Mouse (Mus musculus): Measurements from ENCODE around the gene Map3k12. TPM values are rescaled to one million over a fixed set of nuclear protein-coding genes. Genes with fewer than 3 reads are reported as not detected.

The Map3k12 gene
- polyA plus RNA-seq, 1 experiment from 2014 or later: 13.0 TPM

- ATAC-seq (ENCODE audit: low read depth): peak; percentile 91
- under 1% methylated on average over 19 of the region's 19 CpGs for WGBS
Measured at GRCm38 (mm10) chr15:102458904-102459317, 58.0 kb downstream of the Map3k12 start, which contains the start of gene Prr13. TSS of gene Prr13 (plus strand) at chr15:102459028.

GRCm38 (mm10) chr15:102458050-102458736 is 58.7 kb downstream of the Map3k12 start:
- DNase-seq (ENCODE audit: low spot score) (no peak), ATAC-seq (ENCODE audit: low read depth) (no peak)
- 68% methylated on average over 5 of the region's 5 CpGs for WGBS
- peak overlapping the region; percentile 39; the same call in 1 of the 2 replicates for H3K4me3 ChIP-seq (ENCODE audit: low read depth, low read length)
- no peaks in the 10 kb centered on the region for H3K4me1 ChIP-seq (ENCODE audit: control insufficient read depth, insufficient read depth, low read length)
- H3K4me2 ChIP-seq (ENCODE audit: low read depth, low read length): peak overlapping the region; percentile 49
- H3K27me3 ChIP-seq (replicated peaks; ENCODE audit: control insufficient read depth, insufficient read depth, low read length): no peaks in the 10 kb centered on the region
- 0 out of 2 replicates have a peak, but pooled peaks cover 1% of the 10 kb centered on the region for H3K36me3 ChIP-seq (ENCODE audit: control insufficient read depth, insufficient read depth, low read length)
- peak overlapping the region; percentile 51; the same call in 1 of the 2 replicates for H3K9ac ChIP-seq (ENCODE audit: low read depth, low read length)
- H3K9me3 ChIP-seq (ENCODE audit: control insufficient read depth, low read length): no peaks in the 10 kb centered on the region
- no peak overlapping the region for H3K27ac ChIP-seq (replicated peaks; ENCODE audit: low read depth, low read length)

More at GRCm38 (mm10) chr15:102458904-102459317, 58.0 kb downstream of the Map3k12 start, which contains the start of gene Prr13:
- H3K4me2 ChIP-seq (ENCODE audit: low read depth, low read length): peak within 1 kb of the TSS; percentile 49
- peak within 1 kb of the TSS; percentile 51 for H3K9ac ChIP-seq (ENCODE audit: low read depth, low read length)
- H3K27ac ChIP-seq (replicated peaks; ENCODE audit: low read depth, low read length): no peak within 1 kb of the TSS
- peak; percentile 98 for DNase-seq (ENCODE audit: low spot score)
- 0 out of 2 replicates have a peak, but pooled peaks cover 4% of the 10 kb centered on the region for H3K36me3 ChIP-seq (ENCODE audit: control insufficient read depth, insufficient read depth, low read length)
- H3K27me3 ChIP-seq (replicated peaks; ENCODE audit: control insufficient read depth, insufficient read depth, low read length): no peaks in the 10 kb centered on the region
- H3K4me1 ChIP-seq (ENCODE audit: control insufficient read depth, insufficient read depth, low read length): no peaks in the 10 kb centered on the region
- peak within 1 kb of the TSS; percentile 39 for H3K4me3 ChIP-seq (ENCODE audit: low read depth, low read length)
- no peaks in the 10 kb centered on the region for H3K9me3 ChIP-seq (ENCODE audit: control insufficient read depth, low read length)

GRCm38 (mm10) chr15:102455993-102456392 is 60.9 kb downstream of the Map3k12 start:
- Histone ChIP-seq H3K4me1 (ENCODE audit: control insufficient read depth, insufficient read depth, low read length) (no peaks in the 10 kb centered on the region), H3K9me3 (ENCODE audit: control insufficient read depth, low read length) (no peaks in the 10 kb centered on the region), H3K36me3 (ENCODE audit: control insufficient read depth, insufficient read depth, low read length) (no peaks in the 10 kb centered on the region), H3K27me3 (replicated peaks; ENCODE audit: control insufficient read depth, insufficient read depth, low read length) (no peaks in the 10 kb centered on the region), H3K27ac (replicated peaks; ENCODE audit: low read depth, low read length) (no peak overlapping the region), H3K4me3 (ENCODE audit: low read depth, low read length) (no peak overlapping the region), H3K9ac (ENCODE audit: low read depth, low read length) (no peak overlapping the region), H3K4me2 (ENCODE audit: low read depth, low read length) (no peak overlapping the region)
- ATAC-seq (ENCODE audit: low read depth): no peak
- peak; percentile 12 for DNase-seq (ENCODE audit: low spot score)
- WGBS: 36% methylated on average over 6 of the region's 6 CpGs

GRCm38 (mm10) chr15:102451666-102452430 is 65.0 kb downstream of the Map3k12 start:
- no peak for ATAC-seq (ENCODE audit: low read depth)
- no peaks in the 10 kb centered on the region for H3K4me1 ChIP-seq (ENCODE audit: control insufficient read depth, insufficient read depth, low read length)
- no peak overlapping the region for H3K4me2 ChIP-seq (ENCODE audit: low read depth, low read length)
- 76% methylated on average over 26 of the region's 26 CpGs for WGBS
- no peak overlapping the region for H3K27ac ChIP-seq (replicated peaks; ENCODE audit: low read depth, low read length)
- no peaks in the 10 kb centered on the region for H3K9me3 ChIP-seq (ENCODE audit: control insufficient read depth, low read length)
- H3K4me3 ChIP-seq (ENCODE audit: low read depth, low read length): no peak overlapping the region
- DNase-seq (ENCODE audit: low spot score): no peak
- no peaks in the 10 kb centered on the region for H3K27me3 ChIP-seq (replicated peaks; ENCODE audit: control insufficient read depth, insufficient read depth, low read length)
- no peak overlapping the region for H3K9ac ChIP-seq (ENCODE audit: low read depth, low read length)
- no peaks in the 10 kb centered on the region for H3K36me3 ChIP-seq (ENCODE audit: control insufficient read depth, insufficient read depth, low read length)

- no peak overlapping the region for H3K4me2 ChIP-seq (ENCODE audit: low read depth, low read length)
- WGBS: 37% methylated on average over 7 of the region's 7 CpGs
Measured at GRCm38 (mm10) chr15:102450928-102451327, 65.9 kb downstream of the Map3k12 start.

GRCm38 (mm10) chr15:102449366-102449765 is 67.5 kb downstream of the Map3k12 start:
- H3K4me1 ChIP-seq (ENCODE audit: control insufficient read depth, insufficient read depth, low read length): no peaks in the 10 kb centered on the region
- ATAC-seq (ENCODE audit: low read depth): no peak
- H3K27me3 ChIP-seq (replicated peaks; ENCODE audit: control insufficient read depth, insufficient read depth, low read length): no peaks in the 10 kb centered on the region
- no peak overlapping the region for H3K4me2 ChIP-seq (ENCODE audit: low read depth, low read length)
- no peak overlapping the region for H3K4me3 ChIP-seq (ENCODE audit: low read depth, low read length)
- no peak for DNase-seq (ENCODE audit: low spot score)
- no peaks in the 10 kb centered on the region for H3K9me3 ChIP-seq (ENCODE audit: control insufficient read depth, low read length)
- H3K27ac ChIP-seq (replicated peaks; ENCODE audit: low read depth, low read length): no peak overlapping the region
- no peak overlapping the region for H3K9ac ChIP-seq (ENCODE audit: low read depth, low read length)
- 62% methylated on average over 8 of the region's 8 CpGs for WGBS
- no peaks in the 10 kb centered on the region for H3K36me3 ChIP-seq (ENCODE audit: control insufficient read depth, insufficient read depth, low read length)

More at GRCm38 (mm10) chr15:102450928-102451327, 65.9 kb downstream of the Map3k12 start:
- H3K4me3 ChIP-seq (ENCODE audit: low read depth, low read length): no peak overlapping the region
- H3K27ac ChIP-seq (replicated peaks; ENCODE audit: low read depth, low read length): no peak overlapping the region
- H3K36me3 ChIP-seq (ENCODE audit: control insufficient read depth, insufficient read depth, low read length): no peaks in the 10 kb centered on the region
- no peak overlapping the region for H3K9ac ChIP-seq (ENCODE audit: low read depth, low read length)
- no peaks in the 10 kb centered on the region for H3K9me3 ChIP-seq (ENCODE audit: control insufficient read depth, low read length)
- ATAC-seq (ENCODE audit: low read depth): no peak
- no peaks in the 10 kb centered on the region for H3K27me3 ChIP-seq (replicated peaks; ENCODE audit: control insufficient read depth, insufficient read depth, low read length)
- no peak for DNase-seq (ENCODE audit: low spot score)
- H3K4me1 ChIP-seq (ENCODE audit: control insufficient read depth, insufficient read depth, low read length): no peaks in the 10 kb centered on the region

Other genes with a start within 250 kb of the Map3k12 start
- gene Gm9918, start 246.5 kb downstream of the Map3k12 start, polyA plus RNA-seq (2014; fragmentation: Nextera tagmentation; extraction: Ambion mirVana): 0.71 and 1.1 TPM in 2 replicates
- gene Mfsd5, start 237.6 kb downstream of the Map3k12 start, polyA plus RNA-seq (2014; fragmentation: Nextera tagmentation; extraction: Ambion mirVana): 64.6 and 67.2 TPM in 2 replicates
- gene Espl1, start 220.8 kb downstream of the Map3k12 start, polyA plus RNA-seq (2014; fragmentation: Nextera tagmentation; extraction: Ambion mirVana): 22.4 and 24.0 TPM in 2 replicates
- gene Pfdn5, start 190.9 kb downstream of the Map3k12 start, polyA plus RNA-seq (2014; fragmentation: Nextera tagmentation; extraction: Ambion mirVana): 466 and 478 TPM in 2 replicates
- gene Myg1, start 185.4 kb downstream of the Map3k12 start, polyA plus RNA-seq (2014; fragmentation: Nextera tagmentation; extraction: Ambion mirVana): 79.0 and 83.2 TPM in 2 replicates
- 52.5 and 60.5 TPM in 2 replicates for gene Aaas, start 166.3 kb downstream of the Map3k12 start, polyA plus RNA-seq (2014; fragmentation: Nextera tagmentation; extraction: Ambion mirVana)
- gene Sp7, start 149.9 kb downstream of the Map3k12 start, polyA plus RNA-seq (2014; fragmentation: Nextera tagmentation; extraction: Ambion mirVana): 31.2 and 45.0 TPM in 2 replicates
- gene Sp1, start 110.9 kb downstream of the Map3k12 start, polyA plus RNA-seq (2014; fragmentation: Nextera tagmentation; extraction: Ambion mirVana): 15.5 and 16.5 TPM in 2 replicates
- gene Amhr2, start 71.7 kb downstream of the Map3k12 start, polyA plus RNA-seq (2014; fragmentation: Nextera tagmentation; extraction: Ambion mirVana): 0.26 and 0.96 TPM in 2 replicates
- gene Prr13, start 58.0 kb downstream of the Map3k12 start, polyA plus RNA-seq (2014; fragmentation: Nextera tagmentation; extraction: Ambion mirVana): 95.9 and 97.6 TPM in 2 replicates
- gene Pcbp2, start 46.5 kb downstream of the Map3k12 start, polyA plus RNA-seq (2014; fragmentation: Nextera tagmentation; extraction: Ambion mirVana): 276 and 279 TPM in 2 replicates
- gene Gm10337, start 13.3 kb downstream of the Map3k12 start, polyA plus RNA-seq (2014; fragmentation: Nextera tagmentation; extraction: Ambion mirVana): 3.2 and 5.2 TPM in 2 replicates
- 68.5 and 79.0 TPM in 2 replicates for gene Tarbp2, start 1.1 kb upstream of the Map3k12 start, polyA plus RNA-seq (2014; fragmentation: Nextera tagmentation; extraction: Ambion mirVana)
- gene Npff, start 7.9 kb upstream of the Map3k12 start, polyA plus RNA-seq (2014; fragmentation: Nextera tagmentation; extraction: Ambion mirVana): 2.0 and 2.2 TPM in 2 replicates
- not detected in 2 replicates for gene Gm28047, start 108.0 kb upstream of the Map3k12 start, polyA plus RNA-seq (2014; fragmentation: Nextera tagmentation; extraction: Ambion mirVana)
- gene Atf7, start 108.4 kb upstream of the Map3k12 start, polyA plus RNA-seq (2014; fragmentation: Nextera tagmentation; extraction: Ambion mirVana): 43.0 and 43.8 TPM in 2 replicates
- gene Atp5g2, start 155.3 kb upstream of the Map3k12 start, polyA plus RNA-seq (2014; fragmentation: Nextera tagmentation; extraction: Ambion mirVana): 82.9 and 94.1 TPM in 2 replicates
- gene Calcoco1, start 205.1 kb upstream of the Map3k12 start, polyA plus RNA-seq (2014; fragmentation: Nextera tagmentation; extraction: Ambion mirVana): 51.1 and 51.9 TPM in 2 replicates

Data from embryonic facial prominence, embryonic 14.5 days (tissue).